Mouse (Mus musculus) lung, postnatal 0 days (tissue): Measurements from ENCODE around the gene Arhgap27. TPM values are rescaled to one million over a fixed set of nuclear protein-coding genes. Genes with fewer than 3 reads are reported as not detected.
"Not testable (repeated sequence)": the region's sequence is repeated elsewhere in the genome, so short reads cannot be mapped to it uniquely, and the experiment has no call there.

Source experiments
- ATAC-seq: fragments of 200-750 bp; cut with Nextera tagmentation; 2 replicates; pipeline ENCODE4 v1.8.0; 2017; ENCODE audit warnings: moderate library complexity
- DNase-seq: peaks from one replicate; pipeline ENCODE4 v3.0.0-alpha.2; 2016; ENCODE audit warnings: low spot score
- H3K27ac ChIP-seq: fragments of 300-500 bp; sonication (generic); 2 replicates; pipeline ENCODE4 v1.5.1; 2014; ENCODE audit warnings: antibody characterized with exemption, mild to moderate bottlenecking, low read length, mixed read lengths
- H3K27me3 ChIP-seq: fragments of 300-500 bp; sonication (generic); replicated peaks from 2 replicates; pipeline ENCODE4 v1.6.1; 2014; ENCODE audit warnings: low read length, mixed read lengths; ENCODE audit not compliant: insufficient read depth
- H3K36me3 ChIP-seq: fragments of 300-500 bp; sonication (generic); 2 replicates; pipeline ENCODE4 v1.6.1; 2014; ENCODE audit warnings: low read length, mixed read lengths; ENCODE audit not compliant: insufficient read depth
- H3K4me1 ChIP-seq: fragments of 300-500 bp; sonication (generic); 2 replicates; pipeline ENCODE4 v1.6.1; 2014; ENCODE audit warnings: antibody characterized with exemption, low read depth, low read length, mixed read lengths; ENCODE audit not compliant: insufficient read depth
- H3K4me2 ChIP-seq: fragments of 300-500 bp; sonication (generic); replicated peaks from 2 replicates; pipeline ENCODE4 v1.6.1; 2014; ENCODE audit warnings: low read depth, mild to moderate bottlenecking, low read length, moderate library complexity, mixed read lengths
- H3K4me3 ChIP-seq: fragments of 300-500 bp; sonication (generic); 2 replicates; pipeline ENCODE4 v1.5.1; 2014; ENCODE audit warnings: low read depth, low read length
- H3K9ac ChIP-seq: fragments of 300-500 bp; sonication (generic); replicated peaks from 2 replicates; pipeline ENCODE4 v1.6.1; 2014; ENCODE audit warnings: low read depth, mild to moderate bottlenecking
- H3K9me3 ChIP-seq: fragments of 300-500 bp; sonication (generic); 2 replicates; pipeline ENCODE4 v1.6.1; 2016; ENCODE audit warnings: low read length, mixed read lengths
- CTCF ChIP-seq: IDR thresholded peaks from 2 replicates; pipeline ENCODE4 v1.5.1; 2016; ENCODE audit warnings: antibody characterized with exemption, mild to moderate bottlenecking
- EP300 ChIP-seq: IDR thresholded peaks from 2 replicates; pipeline ENCODE4 v1.6.1; 2016; ENCODE audit warnings: antibody characterized with exemption, mild to moderate bottlenecking, control low read depth
- WGBS: fragments of 180-500 bp; shearing (Covaris S2); extraction: QIAGEN DNeasy Blood & Tissue Kit; methylation state at CpG from one replicate; pipeline ENCODE4 v1.1.7; 2014; 5-methylcytosine and 5-hydroxymethylcytosine counted together
- polyA plus RNA-seq: library from polyadenylated mRNA; unstranded; fragments of >200 nt; fragmentation: Nextera tagmentation; extraction: Ambion mirVana; gene quantifications from 2 replicates; pipeline ENCODE4 v1.2.1, GENCODE M21; 2015

Gene Arhgap27
- polyA plus RNA-seq, 1 experiment from 2014 or later, result 20.0 TPM

- Histone ChIP-seq H3K27me3 (no peaks in the 10 kb centered on the region), H3K4me2 (no peak overlapping the region), H3K9me3 (no peaks in the 10 kb centered on the region), H3K9ac (no peak overlapping the region), H3K4me1 (no peaks in the 10 kb centered on the region), H3K36me3 (peaks cover 5% of the 10 kb centered on the region), H3K4me3 (no peak overlapping the region), H3K27ac (no peak overlapping the region)
- WGBS, result 64% methylated on average over 7 of the region's 7 CpGs
- ATAC-seq (no peak), DNase-seq (no peak)
- TF ChIP-seq EP300, result no peak
- TF ChIP-seq CTCF, result peak; percentile 37
These were observed 32.7 kb downstream of the Arhgap27 start for GRCm38 (mm10) chr11:103330651-103331319.

- 13% methylated on average over 5 of the region's 5 CpGs for WGBS
- peak; percentile 64 for DNase-seq
These were observed 36.5 kb downstream of the Arhgap27 start for GRCm38 (mm10) chr11:103326950-103327349.

GRCm38 (mm10) chr11:103325172-103325571 is 38.3 kb downstream of the Arhgap27 start:
- Histone ChIP-seq H3K9me3 (no peaks in the 10 kb centered on the region), H3K4me1 (no peaks in the 10 kb centered on the region), H3K36me3 (no peaks in the 10 kb centered on the region), H3K9ac (no peak overlapping the region), H3K27ac (no peak overlapping the region), H3K27me3 (no peaks in the 10 kb centered on the region), H3K4me3 (no peak overlapping the region), H3K4me2 (no peak overlapping the region)
- DNase-seq (peak; percentile 86), ATAC-seq (peak; percentile 76)
- TF ChIP-seq EP300 (no peak), CTCF (peak; percentile 93)
- 3% methylated on average over 8 of the region's 8 CpGs for WGBS

More at GRCm38 (mm10) chr11:103326950-103327349, 36.5 kb downstream of the Arhgap27 start:
- Histone ChIP-seq H3K4me2 (no peak overlapping the region), H3K9me3 (no peaks in the 10 kb centered on the region), H3K4me3 (no peak overlapping the region), H3K36me3 (peaks cover 4% of the 10 kb centered on the region; the same call in 1 of the 2 replicates), H3K27me3 (no peaks in the 10 kb centered on the region), H3K9ac (no peak overlapping the region), H3K4me1 (no peaks in the 10 kb centered on the region), H3K27ac (no peak overlapping the region)
- ATAC-seq, result no peak
- no peak for TF ChIP-seq EP300
- peak; percentile 94 for TF ChIP-seq CTCF

GRCm38 (mm10) chr11:103324723-103325122 is 38.8 kb downstream of the Arhgap27 start:
- Histone ChIP-seq H3K4me3 (no peak overlapping the region), H3K27ac (no peak overlapping the region), H3K27me3 (no peaks in the 10 kb centered on the region), H3K4me1 (no peaks in the 10 kb centered on the region), H3K9ac (no peak overlapping the region), H3K36me3 (no peaks in the 10 kb centered on the region), H3K9me3 (no peaks in the 10 kb centered on the region), H3K4me2 (no peak overlapping the region)
- no peak for ATAC-seq
- TF ChIP-seq CTCF (no peak), EP300 (no peak)
- DNase-seq, result no peak
- WGBS, result 52% methylated on average over 13 of the region's 13 CpGs

GRCm38 (mm10) chr11:103322832-103323231 is 40.7 kb downstream of the Arhgap27 start:
- H3K27me3 ChIP-seq, DNase-seq, H3K36me3 ChIP-seq, H3K4me3 ChIP-seq, H3K27ac ChIP-seq, ATAC-seq, H3K9ac ChIP-seq, H3K4me1 ChIP-seq, H3K4me2 ChIP-seq, H3K9me3 ChIP-seq: not testable (repeated sequence)
- 36% methylated on average over 4 of the region's 4 CpGs for WGBS

- no peaks in the 10 kb centered on the region for H3K9me3 ChIP-seq
- no peaks in the 10 kb centered on the region for H3K4me1 ChIP-seq
- 32% methylated on average over 4 of the region's 4 CpGs for WGBS
- H3K4me3 ChIP-seq, result no peak overlapping the region
- H3K9ac ChIP-seq, result no peak overlapping the region
- DNase-seq, result no peak
- no peak for TF ChIP-seq EP300
- no peak for TF ChIP-seq CTCF
- no peaks in the 10 kb centered on the region for H3K27me3 ChIP-seq
- ATAC-seq, result no peak
- no peak overlapping the region for H3K4me2 ChIP-seq
- H3K27ac ChIP-seq, result no peak overlapping the region
- H3K36me3 ChIP-seq, result no peaks in the 10 kb centered on the region
These were observed 42.8 kb downstream of the Arhgap27 start for GRCm38 (mm10) chr11:103320646-103321045.
